Mouse (Mus musculus) midbrain, embryonic 16.5 days (tissue): ENCODE measurements around the gene Kifc5b. TPM values are rescaled to one million over a fixed set of nuclear protein-coding genes. Genes with fewer than 3 reads are reported as not detected.

ENCODE experiments used
- ATAC-seq: fragments of 200-750 bp; cut with Nextera tagmentation; 2 replicates; pipeline ENCODE4 v1.8.0; 2017; ENCODE audit warnings: moderate TSS enrichment
- H3K27ac ChIP-seq: fragments of 300-500 bp; sonication (generic); 2 replicates; pipeline ENCODE4 v1.5.1; 2014; ENCODE audit warnings: mild to moderate bottlenecking, low read length, mixed read lengths
- H3K27me3 ChIP-seq: fragments of 300-500 bp; sonication (generic); 2 replicates; pipeline ENCODE4 v1.6.1; 2014; ENCODE audit warnings: low read depth, low read length, mixed read lengths; ENCODE audit not compliant: control insufficient read depth, insufficient read depth
- H3K36me3 ChIP-seq: fragments of 300-500 bp; sonication (generic); 2 replicates; pipeline ENCODE4 v1.6.1; 2014; ENCODE audit warnings: mild to moderate bottlenecking, low read length, moderate library complexity, mixed read lengths; ENCODE audit not compliant: control insufficient read depth, insufficient read depth
- H3K4me1 ChIP-seq: fragments of 300-500 bp; sonication (generic); 2 replicates; pipeline ENCODE4 v1.6.1; 2014; ENCODE audit warnings: mild to moderate bottlenecking, low read length, mixed read lengths; ENCODE audit not compliant: control insufficient read depth, insufficient read depth
- H3K4me2 ChIP-seq: fragments of 300-500 bp; sonication (generic); 2 replicates; pipeline ENCODE4 v1.6.1; 2014; ENCODE audit warnings: mild to moderate bottlenecking, low read length, mixed read lengths
- H3K4me3 ChIP-seq: fragments of 300-500 bp; sonication (generic); 2 replicates; pipeline ENCODE4 v1.5.1; 2014; ENCODE audit warnings: low read depth, mild to moderate bottlenecking, low read length, moderate library complexity, mixed read lengths
- H3K9ac ChIP-seq: fragments of 300-500 bp; sonication (generic); 2 replicates; pipeline ENCODE4 v1.6.1; 2014; ENCODE audit warnings: low read depth, low read length, mixed read lengths
- H3K9me3 ChIP-seq: fragments of 300-500 bp; sonication (generic); replicated peaks from 2 replicates; pipeline ENCODE4 v1.6.1; 2014; ENCODE audit warnings: mild to moderate bottlenecking, low read length, mixed read lengths; ENCODE audit not compliant: control insufficient read depth, poor library complexity, severe bottlenecking
- WGBS: fragments of 180-500 bp; shearing (Covaris S2); extraction: QIAGEN DNeasy Blood & Tissue Kit; methylation state at CpG from one replicate; pipeline ENCODE4 v1.1.7; 2014; 5-methylcytosine and 5-hydroxymethylcytosine counted together
- polyA plus RNA-seq: library from polyadenylated mRNA; unstranded; fragments of >200 nt; fragmentation: Nextera tagmentation; extraction: Ambion mirVana; gene quantifications from 2 replicates; pipeline ENCODE4 v1.2.1, GENCODE M21; 2015

The Kifc5b gene
- polyA plus RNA-seq, 1 experiment from 2014 or later, result 2.3 TPM

- peak within 1 kb of the TSS; percentile 71 for H3K4me2 ChIP-seq
- H3K27me3 ChIP-seq, result no peaks in the 10 kb centered on the region
- WGBS, result 1% methylated on average over 42 of the region's 43 CpGs
- peaks cover 17% of the 10 kb centered on the region for H3K36me3 ChIP-seq
- H3K9me3 ChIP-seq, result no peaks in the 10 kb centered on the region
- peak within 1 kb of the TSS; percentile 87 for H3K27ac ChIP-seq
- H3K9ac ChIP-seq, result peak within 1 kb of the TSS; percentile 81
- peaks cover 16% of the 10 kb centered on the region for H3K4me1 ChIP-seq
- ATAC-seq, result peak; percentile 77
- peak within 1 kb of the TSS; percentile 56 for H3K4me3 ChIP-seq
Observed at GRCm38 (mm10) chr17:26932839-26933398, 16.0 kb downstream of the Kifc5b start, which contains the start of gene Phf1. Gene Phf1 (plus strand): TSS chr17:26933052.

DNA sequence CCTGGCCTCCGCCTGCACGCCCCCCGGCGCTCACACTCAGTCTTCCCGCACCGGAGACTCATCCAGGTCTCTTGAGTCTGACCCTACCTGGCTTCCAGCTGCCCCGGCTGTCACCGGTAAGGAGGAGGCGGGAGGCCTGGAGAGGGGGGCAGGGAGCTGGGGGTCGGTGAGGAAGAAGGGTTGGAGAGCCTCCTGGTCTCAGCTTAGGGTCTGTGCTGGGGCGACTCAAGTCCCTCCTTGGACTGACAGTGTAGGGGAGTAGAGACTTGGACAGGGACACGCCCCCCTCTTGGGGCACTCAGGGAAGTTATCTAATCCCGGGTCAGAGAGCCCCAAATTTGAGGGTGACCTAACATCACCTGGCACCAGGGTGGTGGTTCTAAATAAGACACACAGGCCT lies 16.5 kb downstream of the Kifc5b start:
- Histone ChIP-seq H3K4me3 (peak overlapping the region; percentile 56), H3K9me3 (no peaks in the 10 kb centered on the region), H3K27ac (peak overlapping the region; percentile 87), H3K9ac (peak overlapping the region; percentile 81), H3K27me3 (no peaks in the 10 kb centered on the region), H3K4me2 (peak overlapping the region; percentile 71), H3K36me3 (peaks cover 17% of the 10 kb centered on the region), H3K4me1 (peaks cover 21% of the 10 kb centered on the region)
- WGBS, result 7% methylated on average over 13 of the region's 13 CpGs
- peak; percentile 37 for ATAC-seq

GRCm38 (mm10) chr17:26933885-26934827 lies 17.3 kb downstream of the Kifc5b start:
- 85% methylated on average over 16 of the region's 16 CpGs for WGBS
- Histone ChIP-seq H3K27ac (no peak overlapping the region; the same call in 1 of the 2 replicates), H3K36me3 (peaks cover 17% of the 10 kb centered on the region)

GRCm38 (mm10) chr17:26935027-26935426 lies 18.1 kb downstream of the Kifc5b start:
- H3K4me1 ChIP-seq, result peaks cover 28% of the 10 kb centered on the region
- H3K9me3 ChIP-seq, result no peaks in the 10 kb centered on the region
- no peak overlapping the region for H3K9ac ChIP-seq
- H3K4me3 ChIP-seq, result no peak overlapping the region
- peaks cover 17% of the 10 kb centered on the region for H3K36me3 ChIP-seq
- no peak for ATAC-seq
- whole genome bisulfite sequencing, result 93% methylated on average over 9 of the region's 9 CpGs
- no peak overlapping the region for H3K27ac ChIP-seq
- H3K4me2 ChIP-seq, result no peak overlapping the region
- H3K27me3 ChIP-seq, result no peaks in the 10 kb centered on the region

More at GRCm38 (mm10) chr17:26933885-26934827, 17.3 kb downstream of the Kifc5b start:
- peak overlapping the region; percentile 56 for H3K4me3 ChIP-seq
- peak overlapping the region; percentile 81 for H3K9ac ChIP-seq
- no peaks in the 10 kb centered on the region for H3K27me3 ChIP-seq
- H3K9me3 ChIP-seq, result no peaks in the 10 kb centered on the region
- peaks cover 26% of the 10 kb centered on the region for H3K4me1 ChIP-seq
- no peak for ATAC-seq
- H3K4me2 ChIP-seq, result peak overlapping the region; percentile 71

DNA sequence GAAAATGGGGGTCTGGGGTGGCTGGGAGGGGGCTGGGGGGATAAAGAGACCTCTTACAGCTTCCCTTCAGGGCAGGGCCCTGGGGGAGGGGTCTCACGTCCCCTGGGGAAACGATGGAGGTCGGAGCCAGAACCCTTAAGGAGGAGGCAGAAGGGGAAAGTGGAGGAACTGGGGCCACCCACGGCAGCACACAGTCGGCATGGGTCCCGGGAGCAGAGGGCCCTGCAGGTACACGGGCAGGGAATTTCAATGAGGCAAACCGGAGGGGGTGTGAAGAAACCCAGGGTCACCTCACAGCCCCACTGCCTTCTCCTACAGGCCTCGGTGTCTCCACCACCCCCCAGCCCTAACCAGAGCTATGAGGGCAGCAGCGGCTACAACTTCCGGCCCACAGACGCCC lies 19.6 kb downstream of the Kifc5b start:
- Histone ChIP-seq H3K36me3 (peaks cover 17% of the 10 kb centered on the region), H3K4me3 (no peak overlapping the region), H3K27me3 (no peaks in the 10 kb centered on the region), H3K9ac (no peak overlapping the region), H3K27ac (no peak overlapping the region), H3K4me2 (no peak overlapping the region), H3K9me3 (no peaks in the 10 kb centered on the region), H3K4me1 (peaks cover 39% of the 10 kb centered on the region)
- no peak for ATAC-seq
- 86% methylated on average over 12 of the region's 12 CpGs for WGBS

GRCm38 (mm10) chr17:26936921-26937695 lies 20.2 kb downstream of the Kifc5b start:
- H3K36me3 ChIP-seq, result peaks cover 17% of the 10 kb centered on the region
- H3K9me3 ChIP-seq, result no peaks in the 10 kb centered on the region
- WGBS, result 90% methylated on average over 15 of the region's 15 CpGs
- no peak overlapping the region for H3K9ac ChIP-seq
- ATAC-seq, result no peak
- no peak overlapping the region for H3K4me2 ChIP-seq
- no peak overlapping the region for H3K4me3 ChIP-seq
- peaks cover 40% of the 10 kb centered on the region for H3K4me1 ChIP-seq
- H3K27ac ChIP-seq, result no peak overlapping the region
- H3K27me3 ChIP-seq, result no peaks in the 10 kb centered on the region

GRCm38 (mm10) chr17:26937883-26938695 lies 21.2 kb downstream of the Kifc5b start:
- Histone ChIP-seq H3K27ac (no peak overlapping the region), H3K36me3 (peaks cover 17% of the 10 kb centered on the region), H3K9ac (peak overlapping the region; percentile 73), H3K27me3 (no peaks in the 10 kb centered on the region), H3K4me1 (peaks cover 46% of the 10 kb centered on the region), H3K4me2 (peak overlapping the region; percentile 98), H3K9me3 (no peaks in the 10 kb centered on the region), H3K4me3 (peak overlapping the region; percentile 72)
- WGBS, result 63% methylated on average over 16 of the region's 16 CpGs
- no peak for ATAC-seq

- H3K9me3 ChIP-seq, result no peaks in the 10 kb centered on the region
- H3K4me1 ChIP-seq, result peaks cover 45% of the 10 kb centered on the region
- peak overlapping the region; percentile 72 for H3K4me3 ChIP-seq
- H3K4me2 ChIP-seq, result peak overlapping the region; percentile 98
- under 1% methylated on average over 22 of the region's 22 CpGs for WGBS
- H3K27ac ChIP-seq, result peak overlapping the region; percentile 85
- no peaks in the 10 kb centered on the region for H3K27me3 ChIP-seq
- no peak for ATAC-seq
- H3K36me3 ChIP-seq, result peaks cover 17% of the 10 kb centered on the region
- peak overlapping the region; percentile 73 for H3K9ac ChIP-seq
Observed at GRCm38 (mm10) chr17:26938731-26939130, 21.8 kb downstream of the Kifc5b start.
